In genomic region chr4:66378586-66378985, GRCm38 (mm10) we compare ENCODE assay signal across 29 mouse cellular contexts. TPM values are rescaled to one million over a fixed set of nuclear protein-coding genes. Genes with fewer than 3 reads are reported as not detected.
DNase-seq lines count a peak whose midpoint lies in the region; ATAC-seq and TF ChIP-seq lines count a peak whose summit lies in the region.
"Had no signal": no experiment of that assay in that cellular context is flagged by ENCODE, and none has a peak within 500 bp of the region (broad histone marks: within the 10 kb centered on the region; RNA-seq: fewer than 3 reads in every experiment).

No protein-coding gene starts in this region.

- no peak overlapping the region for H3K4me3 ChIP-seq in intestine, embryonic 15.5 days (replicated peaks)
- H3K4me3 ChIP-seq in intestine, postnatal 0 days (ENCODE audit: low read depth, low read length): no peak overlapping the region
- H3K4me3 ChIP-seq in lung, embryonic 16.5 days (ENCODE audit: low read length): no peak overlapping the region
- H3K4me3 ChIP-seq in lung, postnatal 0 days (ENCODE audit: low read depth, low read length): no peak overlapping the region
- H3K4me3 ChIP-seq in embryonic facial prominence, embryonic 14.5 days (ENCODE audit: low read depth, low read length): no peak overlapping the region
- H3K4me3 ChIP-seq: gastrocnemius, adult 2 months; hindbrain, embryonic 13.5 days; layer of hippocampus, adult 2 months; stomach, embryonic 15.5 days had no signal

- H3K27ac ChIP-seq in intestine, embryonic 15.5 days: no peak overlapping the region
- no peak overlapping the region for H3K27ac ChIP-seq in intestine, postnatal 0 days (ENCODE audit: low read depth, low read length)
- peak overlapping the region; percentile 25; the same call in 1 of the 2 replicates for H3K27ac ChIP-seq in lung, embryonic 16.5 days (ENCODE audit: low read length)
- no peak overlapping the region for H3K27ac ChIP-seq in lung, postnatal 0 days (ENCODE audit: low read length)
- H3K27ac ChIP-seq in embryonic facial prominence, embryonic 14.5 days (replicated peaks; ENCODE audit: low read depth, low read length): 0 out of 2 replicates have a peak overlapping the region, but pooled peaks have one; percentile 18
- H3K27ac ChIP-seq: gastrocnemius, adult 2 months; hindbrain, embryonic 13.5 days; layer of hippocampus, adult 2 months; liver, embryonic 14.5 days; stomach, embryonic 15.5 days had no signal

- H3K27me3 ChIP-seq in intestine, embryonic 15.5 days (replicated peaks): no peaks in the 10 kb centered on the region
- no peaks in the 10 kb centered on the region for H3K27me3 ChIP-seq in intestine, postnatal 0 days (replicated peaks; ENCODE audit: control insufficient read depth, insufficient read depth, low read length)
- no peaks in the 10 kb centered on the region for H3K27me3 ChIP-seq in lung, embryonic 16.5 days (ENCODE audit: control insufficient read depth, insufficient read depth, low read depth, low read length)
- no peaks in the 10 kb centered on the region for H3K27me3 ChIP-seq in lung, postnatal 0 days (replicated peaks; ENCODE audit: insufficient read depth, low read length)
- no peaks in the 10 kb centered on the region for H3K27me3 ChIP-seq in embryonic facial prominence, embryonic 14.5 days (replicated peaks; ENCODE audit: control insufficient read depth, insufficient read depth, low read length)
- H3K27me3 ChIP-seq: hindbrain, embryonic 13.5 days; stomach, embryonic 15.5 days had no signal

- peak; percentile 12; the same call in 1 of the 2 replicates for ATAC-seq in intestine, embryonic 15.5 days
- no peak for ATAC-seq in intestine, postnatal 0 days
- ATAC-seq in lung, embryonic 16.5 days (ENCODE audit: low read depth): peak; percentile 54
- ATAC-seq in lung, postnatal 0 days: no peak
- 0 out of 2 replicates have a peak, but pooled peaks have one; percentile 33 for ATAC-seq in embryonic facial prominence, embryonic 14.5 days (ENCODE audit: low read depth)
- ATAC-seq in activated CD4-positive, CD25-positive, alpha-beta regulatory T cell, adult 4 months: no peak
- ATAC-seq: forebrain, embryonic 14.5 days had no signal

- H3K4me1 ChIP-seq in intestine, embryonic 15.5 days (replicated peaks): no peaks in the 10 kb centered on the region
- H3K4me1 ChIP-seq in intestine, postnatal 0 days (replicated peaks; ENCODE audit: control insufficient read depth, insufficient read depth, low read length): no peaks in the 10 kb centered on the region
- 0 out of 2 replicates have a peak, but pooled peaks cover 9% of the 10 kb centered on the region for H3K4me1 ChIP-seq in lung, embryonic 16.5 days (replicated peaks; ENCODE audit: control insufficient read depth, insufficient read depth, low read length)
- no peaks in the 10 kb centered on the region for H3K4me1 ChIP-seq in lung, postnatal 0 days (ENCODE audit: insufficient read depth, low read depth, low read length)
- H3K4me1 ChIP-seq in embryonic facial prominence, embryonic 14.5 days (ENCODE audit: control insufficient read depth, insufficient read depth, low read length): peaks cover 7% of the 10 kb centered on the region
- H3K4me1 ChIP-seq: stomach, embryonic 15.5 days had no signal

- TF ChIP-seq EP300 in lung, postnatal 0 days (IDR thresholded peaks at IDR 0.05): no peak

- WGBS in intestine, embryonic 15.5 days: 19% methylated on average over 2 of the region's 2 CpGs
- WGBS in intestine, postnatal 0 days: 19% methylated on average over 2 of the region's 2 CpGs
- 18% methylated on average over 2 of the region's 2 CpGs for WGBS in lung, embryonic 16.5 days
- 20% methylated on average over 2 of the region's 2 CpGs for WGBS in lung, postnatal 0 days
- WGBS in embryonic facial prominence, embryonic 14.5 days: 8% methylated on average over 2 of the region's 2 CpGs

- H3K36me3 ChIP-seq in intestine, embryonic 15.5 days: no peaks in the 10 kb centered on the region
- H3K36me3 ChIP-seq in intestine, postnatal 0 days (ENCODE audit: control insufficient read depth, insufficient read depth): no peaks in the 10 kb centered on the region
- no peaks in the 10 kb centered on the region for H3K36me3 ChIP-seq in lung, embryonic 16.5 days (ENCODE audit: control insufficient read depth, insufficient read depth, low read length)
- no peaks in the 10 kb centered on the region for H3K36me3 ChIP-seq in lung, postnatal 0 days (ENCODE audit: insufficient read depth, low read length)
- no peaks in the 10 kb centered on the region for H3K36me3 ChIP-seq in embryonic facial prominence, embryonic 14.5 days (ENCODE audit: control insufficient read depth, insufficient read depth, low read length)
- H3K36me3 ChIP-seq: hindbrain, embryonic 13.5 days; stomach, embryonic 15.5 days had no signal

- TF ChIP-seq CTCF in intestine, postnatal 0 days (IDR thresholded peaks at IDR 0.05; ENCODE audit: low read depth): no peak
- no peak for TF ChIP-seq CTCF in lung, postnatal 0 days (IDR thresholded peaks at IDR 0.05)

- no peak for DNase-seq in lung, postnatal 0 days (ENCODE audit: low spot score)
- peak; percentile 2 for DNase-seq in 3T3-L1 (ENCODE audit: low read depth, low spot score)
- peak; percentile 29 for DNase-seq in embryonic facial prominence, embryonic 14.5 days (ENCODE audit: low spot score)
- DNase-seq: adrenal gland, postnatal 14 days; B cell, adult 2 months; cerebellum, adult 11 months; cerebellum, adult 9-11 months; embryo, embryonic 11 days; gastrocnemius, adult 2 months; gastrocnemius, postnatal 36 days; heart, adult 18-20 months; heart, postnatal 36 days; kidney, adult 11 months; kidney, postnatal 36 days; left cerebral cortex, postnatal 4 days; lung, postnatal 14 days; retina, postnatal 1 day; right cerebral cortex, postnatal 14 days had no signal

- no peaks in the 10 kb centered on the region for H3K9me3 ChIP-seq in intestine, embryonic 15.5 days
- no peaks in the 10 kb centered on the region for H3K9me3 ChIP-seq in intestine, postnatal 0 days (ENCODE audit: control insufficient read depth)
- H3K9me3 ChIP-seq in lung, embryonic 16.5 days (ENCODE audit: control insufficient read depth, low read length): no peaks in the 10 kb centered on the region
- H3K9me3 ChIP-seq in lung, postnatal 0 days (ENCODE audit: low read length): no peaks in the 10 kb centered on the region
- H3K9me3 ChIP-seq in embryonic facial prominence, embryonic 14.5 days (ENCODE audit: control insufficient read depth, low read length): no peaks in the 10 kb centered on the region
- H3K9me3 ChIP-seq: hindbrain, embryonic 13.5 days; stomach, embryonic 15.5 days had no signal

- no peak overlapping the region for H3K4me2 ChIP-seq in intestine, embryonic 15.5 days (replicated peaks)
- no peak overlapping the region for H3K4me2 ChIP-seq in intestine, postnatal 0 days (replicated peaks; ENCODE audit: low read depth)
- H3K4me2 ChIP-seq in lung, embryonic 16.5 days (ENCODE audit: low read depth, low read length): no peak overlapping the region
- H3K4me2 ChIP-seq in lung, postnatal 0 days (replicated peaks; ENCODE audit: low read depth, low read length): no peak overlapping the region
- no peak overlapping the region for H3K4me2 ChIP-seq in embryonic facial prominence, embryonic 14.5 days (ENCODE audit: low read depth, low read length)
- H3K4me2 ChIP-seq: heart, embryonic 11.5 days; hindbrain, embryonic 13.5 days; midbrain, embryonic 11.5 days; stomach, embryonic 15.5 days had no signal

- no peak overlapping the region for H3K9ac ChIP-seq in intestine, embryonic 15.5 days
- no peak overlapping the region for H3K9ac ChIP-seq in intestine, postnatal 0 days (ENCODE audit: low read depth, low read length)
- H3K9ac ChIP-seq in lung, embryonic 16.5 days (ENCODE audit: low read length): no peak overlapping the region
- H3K9ac ChIP-seq in lung, postnatal 0 days (replicated peaks; ENCODE audit: low read depth): no peak overlapping the region
- H3K9ac ChIP-seq in embryonic facial prominence, embryonic 14.5 days (ENCODE audit: low read depth, low read length): no peak overlapping the region
- H3K9ac ChIP-seq: hindbrain, embryonic 13.5 days; liver, embryonic 14.5 days; stomach, embryonic 15.5 days had no signal

RNA-seq across cellular contexts. Expression of gene Astn2, which starts 25.8 kb away (rescaled TPM):
- polyA plus RNA-seq in intestine, embryonic 15.5 days (2015; fragmentation: Nextera tagmentation; extraction: Ambion mirVana): 0.55 and 0.57 TPM in 2 replicates
- 0.18 TPM in 2 replicates for polyA plus RNA-seq in intestine, postnatal 0 days (2015; fragmentation: Nextera tagmentation; extraction: Ambion mirVana)
- polyA plus RNA-seq in lung, embryonic 16.5 days (2015; fragmentation: Nextera tagmentation; extraction: Ambion mirVana): 0.08 and 0.36 TPM in 2 replicates
- polyA plus RNA-seq in lung, postnatal 0 days (2015; fragmentation: Nextera tagmentation; extraction: Ambion mirVana): 0.67 and 0.69 TPM in 2 replicates
- 1.0 and 1.2 TPM in 2 replicates for polyA plus RNA-seq in embryonic facial prominence, embryonic 14.5 days (2014; fragmentation: Nextera tagmentation; extraction: Ambion mirVana)
- polyA plus RNA-seq in activated CD4-positive, CD25-positive, alpha-beta regulatory T cell, adult 4 months (2017; shearing (Covaris generic)): not detected

Comparison
In these comparisons a context has a peak if more than half of its experiments do, and no peak if none do; other contexts are left out.
1. ATAC-seq: peak in intestine, embryonic 15.5 days (single experiment), lung, embryonic 16.5 days (single experiment) and embryonic facial prominence, embryonic 14.5 days (single experiment); none in intestine, postnatal 0 days (single experiment), lung, postnatal 0 days (single experiment) and activated CD4-positive, CD25-positive, alpha-beta regulatory T cell, adult 4 months (single experiment).
2. H3K27ac ChIP-seq: peak in lung, embryonic 16.5 days (single experiment) and embryonic facial prominence, embryonic 14.5 days (single experiment); none in intestine, embryonic 15.5 days (single experiment), intestine, postnatal 0 days (single experiment) and lung, postnatal 0 days (single experiment).